Mouse (Mus musculus): ENCODE measurements around the gene Gpank1.

DNA sequence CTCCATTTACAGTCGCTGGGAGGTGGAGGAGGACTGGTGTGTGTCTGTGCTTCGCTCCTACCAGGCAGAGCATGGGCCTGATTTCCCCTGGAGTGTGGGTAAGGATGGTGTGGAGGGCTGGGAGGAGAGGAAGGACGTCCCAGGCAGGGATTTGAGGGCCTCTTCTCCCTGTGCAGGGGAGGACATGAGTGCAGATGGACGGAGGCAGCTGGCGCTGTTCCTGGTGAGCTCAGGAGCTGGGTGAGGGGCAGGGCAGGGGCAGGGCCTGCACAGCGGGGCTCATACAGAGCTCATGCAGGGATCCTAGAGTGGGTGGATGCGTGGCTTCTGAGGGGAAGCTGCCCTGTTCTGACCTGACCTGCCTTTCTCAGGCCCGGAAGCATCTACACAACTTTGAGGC is 19.0 kb upstream of the Gpank1 start:
- no peak for TF ChIP-seq CTCF (IDR thresholded peaks at IDR 0.05; ENCODE audit: low read depth, low read length)
- TF ChIP-seq POLR2A (IDR thresholded peaks at IDR 0.05; ENCODE audit: borderline replicate concordance, low read depth, low read length), result no peak
